Mouse (Mus musculus) left cerebral cortex, adult 18-20 months (tissue): ENCODE results near the gene Ppp1r10. TPM values are rescaled to one million over a fixed set of nuclear protein-coding genes. Genes with fewer than 3 reads are reported as not detected.
A peak's percentile ranks its signal among the peaks of the same experiment; 100 is the strongest.
"Not testable (repeated sequence)": the region's sequence is repeated elsewhere in the genome, so short reads cannot be mapped to it uniquely, and the experiment has no call there.

Source experiments
- DNase-seq, 2 experiments: peaks; one replicate each; pipeline ENCODE4 v3.0.0; 2021 to 2022; ENCODE audit warnings: low spot score in 2 of 2, mixed read lengths in 1 of 2
- total RNA-seq, 2 experiments: library from RNA; stranded (reverse); gene quantifications; 2 replicates each; pipeline ENCODE4 v1.2.3; 2021

The Ppp1r10 gene
- total RNA-seq, 2 experiments from 2014 or later, result 62.9 to 63.7 TPM

GRCm38 (mm10) chr17:35922566-35922965 lies 6.3 kb downstream of the Ppp1r10 start:
- no peak for DNase-seq

GRCm38 (mm10) chr17:35923281-35923680 lies 7.0 kb downstream of the Ppp1r10 start:
- DNase-seq, result no peak

GRCm38 (mm10) chr17:35927471-35927870 lies 11.2 kb downstream of the Ppp1r10 start:
- DNase-seq, result no peak

- no peak for DNase-seq
Measured at GRCm38 (mm10) chr17:35929534-35929933, 13.3 kb downstream of the Ppp1r10 start.

GRCm38 (mm10) chr17:35930627-35931026 lies 14.4 kb downstream of the Ppp1r10 start:
- no peak for DNase-seq

- DNase-seq, result no peak
Measured at GRCm38 (mm10) chr17:35932608-35933007, 16.4 kb downstream of the Ppp1r10 start.

- DNase-seq, result not testable (repeated sequence)
Measured at GRCm38 (mm10) chr17:35935763-35936162, 19.5 kb downstream of the Ppp1r10 start.

GRCm38 (mm10) chr17:35937700-35938348 lies 21.6 kb downstream of the Ppp1r10 start:
- no peak for DNase-seq

- DNase-seq, result no peak
Measured at GRCm38 (mm10) chr17:35939108-35939507, 22.9 kb downstream of the Ppp1r10 start.

- DNase-seq, result no peak
Measured at GRCm38 (mm10) chr17:35939941-35940340, 23.7 kb downstream of the Ppp1r10 start.

GRCm38 (mm10) chr17:35950946-35951345 lies 34.7 kb downstream of the Ppp1r10 start:
- not testable (repeated sequence) for DNase-seq

GRCm38 (mm10) chr17:35952559-35952958 lies 36.3 kb downstream of the Ppp1r10 start:
- not testable (repeated sequence) for DNase-seq

- DNase-seq, result no peak
Measured at GRCm38 (mm10) chr17:35954665-35955064, 38.4 kb downstream of the Ppp1r10 start.

GRCm38 (mm10) chr17:35958533-35959223 lies 42.4 kb downstream of the Ppp1r10 start:
- no peak for DNase-seq

- DNase-seq, result no peak
Measured at GRCm38 (mm10) chr17:35963279-35963678, 47.0 kb downstream of the Ppp1r10 start.

GRCm38 (mm10) chr17:35967621-35968020 lies 51.4 kb downstream of the Ppp1r10 start:
- DNase-seq, result no peak

- peak; percentile 98 to 99 for DNase-seq
Measured at GRCm38 (mm10) chr17:35969418-35970389, 53.5 kb downstream of the Ppp1r10 start, which contains the start of gene Abcf1. TSS of gene Abcf1 (minus strand) at chr17:35969761.

- no peak for DNase-seq
Measured at GRCm38 (mm10) chr17:35972131-35972530, 55.9 kb downstream of the Ppp1r10 start.

GRCm38 (mm10) chr17:35978811-35979400 lies 62.7 kb downstream of the Ppp1r10 start:
- peak; percentile 82 to 89 for DNase-seq

- DNase-seq, result peak; percentile 89 to 92
Measured at GRCm38 (mm10) chr17:35979401-35980362, 63.4 kb downstream of the Ppp1r10 start, which contains the start of the genes Gnl1 and Prr3. TSS of gene Gnl1 (plus strand) at chr17:35979851. TSS of gene Prr3 (minus strand) at chr17:35980236.
